Mouse (Mus musculus): ENCODE results near the gene Rcl1. TPM values are rescaled to one million over a fixed set of nuclear protein-coding genes. Genes with fewer than 3 reads are reported as not detected.

The Rcl1 gene
- polyA plus RNA-seq, 1 experiment from 2014 or later = 21.7 TPM

GRCm38 (mm10) chr19:29066981-29067471, 34.1 kb upstream of the Rcl1 start:
- Histone ChIP-seq H3K36me3 (no peaks in the 10 kb centered on the region), H3K27me3 (replicated peaks) (no peaks in the 10 kb centered on the region), H3K4me1 (replicated peaks) (peaks cover 17% of the 10 kb centered on the region), H3K4me2 (peak overlapping the region; percentile 60), H3K27ac (ENCODE audit: poor library complexity, severe bottlenecking) (peak overlapping the region; percentile 73), H3K9me3 (replicated peaks) (no peaks in the 10 kb centered on the region), H3K4me3 (peak overlapping the region; percentile 44), H3K9ac (peak overlapping the region; percentile 58)
- ATAC-seq (ENCODE audit: insufficient number of reproducible peaks, low FRiP score) = peak; percentile 90
- 6% methylated on average over 11 of the region's 11 CpGs for WGBS

DNA sequence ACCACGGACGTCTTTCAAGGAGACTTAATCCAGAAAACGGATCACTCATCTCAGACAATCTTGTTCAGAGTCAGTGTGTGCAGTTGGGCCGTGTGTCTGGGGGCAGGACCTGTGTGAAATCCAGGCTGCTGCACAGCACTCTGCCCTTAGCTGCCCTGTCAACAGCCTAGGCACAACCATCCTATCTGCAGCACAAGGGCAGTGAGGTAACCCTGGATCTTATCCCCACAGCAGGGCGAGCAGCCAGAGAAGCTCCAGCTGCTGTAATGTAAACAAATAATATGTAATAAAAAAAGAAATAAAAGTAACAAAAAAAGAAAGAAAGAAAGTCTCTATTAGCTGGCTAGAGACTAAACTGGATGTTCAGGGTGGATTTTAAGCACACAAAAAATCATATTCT, 32.0 kb upstream of the Rcl1 start:
- Histone ChIP-seq H3K4me1 (replicated peaks) (peaks cover 19% of the 10 kb centered on the region), H3K4me3 (no peak overlapping the region), H3K27ac (ENCODE audit: poor library complexity, severe bottlenecking) (no peak overlapping the region), H3K9ac (no peak overlapping the region), H3K9me3 (replicated peaks) (no peaks in the 10 kb centered on the region), H3K4me2 (peak overlapping the region; percentile 20; the same call in 1 of the 2 replicates), H3K27me3 (replicated peaks) (no peaks in the 10 kb centered on the region), H3K36me3 (no peaks in the 10 kb centered on the region)
- no peak for ATAC-seq (ENCODE audit: insufficient number of reproducible peaks, low FRiP score)
- 47% methylated on average over 5 of the region's 5 CpGs for WGBS

GRCm38 (mm10) chr19:29074802-29075201, 26.4 kb upstream of the Rcl1 start:
- peak overlapping the region; percentile 22 for H3K4me2 ChIP-seq
- H3K27ac ChIP-seq (ENCODE audit: poor library complexity, severe bottlenecking) = peak overlapping the region; percentile 79
- peak; percentile 73; the same call in 1 of the 2 replicates for ATAC-seq (ENCODE audit: insufficient number of reproducible peaks, low FRiP score)

GRCm38 (mm10) chr19:29088628-29089027, 12.5 kb upstream of the Rcl1 start:
- Histone ChIP-seq H3K4me3 (no peak overlapping the region), H3K9ac (no peak overlapping the region), H3K27me3 (replicated peaks) (no peaks in the 10 kb centered on the region), H3K36me3 (no peaks in the 10 kb centered on the region), H3K27ac (ENCODE audit: poor library complexity, severe bottlenecking) (no peak overlapping the region), H3K9me3 (replicated peaks) (peaks cover 1% of the 10 kb centered on the region; the same call in 1 of the 2 replicates), H3K4me1 (replicated peaks) (no peaks in the 10 kb centered on the region; the same call in 1 of the 2 replicates), H3K4me2 (no peak overlapping the region)
- 55% methylated on average over 6 of the region's 6 CpGs for WGBS
- no peak for ATAC-seq (ENCODE audit: insufficient number of reproducible peaks, low FRiP score)

More at GRCm38 (mm10) chr19:29074802-29075201, 26.4 kb upstream of the Rcl1 start:
- no peaks in the 10 kb centered on the region for H3K9me3 ChIP-seq (replicated peaks)
- no peaks in the 10 kb centered on the region for H3K36me3 ChIP-seq
- no peak overlapping the region for H3K4me3 ChIP-seq
- 23% methylated on average over 6 of the region's 6 CpGs for WGBS
- peak overlapping the region; percentile 50 for H3K9ac ChIP-seq
- no peaks in the 10 kb centered on the region for H3K27me3 ChIP-seq (replicated peaks)
- peaks cover 14% of the 10 kb centered on the region for H3K4me1 ChIP-seq (replicated peaks)

GRCm38 (mm10) chr19:29092194-29092593, 9.0 kb upstream of the Rcl1 start:
- no peaks in the 10 kb centered on the region for H3K27me3 ChIP-seq (replicated peaks)
- H3K9me3 ChIP-seq (replicated peaks) = no peaks in the 10 kb centered on the region
- no peaks in the 10 kb centered on the region for H3K36me3 ChIP-seq
- H3K4me2 ChIP-seq = no peak overlapping the region
- no peak overlapping the region for H3K9ac ChIP-seq
- no peak overlapping the region for H3K4me3 ChIP-seq
- H3K4me1 ChIP-seq (replicated peaks) = no peaks in the 10 kb centered on the region; the same call in 1 of the 2 replicates
- ATAC-seq (ENCODE audit: insufficient number of reproducible peaks, low FRiP score) = no peak
- no peak overlapping the region for H3K27ac ChIP-seq (ENCODE audit: poor library complexity, severe bottlenecking)

DNA sequence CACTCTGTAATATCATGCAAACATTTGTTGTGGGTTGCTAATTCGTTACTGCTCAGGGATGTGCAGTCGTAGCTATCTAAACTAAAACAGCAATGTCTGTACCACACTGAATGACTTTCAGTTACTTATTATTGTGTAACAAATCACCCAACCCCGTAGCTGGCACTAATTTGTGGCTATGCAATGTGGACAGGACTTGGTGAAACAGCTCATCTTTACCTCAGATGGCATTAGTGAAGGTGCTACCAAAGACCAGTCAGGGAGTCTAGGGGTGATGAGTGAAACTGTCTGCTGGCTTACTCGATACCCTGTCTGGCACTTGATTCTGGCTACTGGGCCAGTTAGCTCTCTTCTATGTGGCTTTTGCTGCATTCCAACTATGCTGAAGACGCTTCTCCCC, 2.1 kb upstream of the Rcl1 start:
- Histone ChIP-seq H3K9me3 (replicated peaks) (no peaks in the 10 kb centered on the region), H3K36me3 (no peaks in the 10 kb centered on the region), H3K4me2 (no peak overlapping the region), H3K9ac (no peak overlapping the region), H3K4me1 (replicated peaks) (peaks cover 12% of the 10 kb centered on the region), H3K4me3 (no peak overlapping the region), H3K27me3 (replicated peaks) (no peaks in the 10 kb centered on the region), H3K27ac (ENCODE audit: poor library complexity, severe bottlenecking) (no peak overlapping the region)
- no peak for ATAC-seq (ENCODE audit: insufficient number of reproducible peaks, low FRiP score)
- WGBS = 76% methylated on average over 5 of the region's 5 CpGs

DNA sequence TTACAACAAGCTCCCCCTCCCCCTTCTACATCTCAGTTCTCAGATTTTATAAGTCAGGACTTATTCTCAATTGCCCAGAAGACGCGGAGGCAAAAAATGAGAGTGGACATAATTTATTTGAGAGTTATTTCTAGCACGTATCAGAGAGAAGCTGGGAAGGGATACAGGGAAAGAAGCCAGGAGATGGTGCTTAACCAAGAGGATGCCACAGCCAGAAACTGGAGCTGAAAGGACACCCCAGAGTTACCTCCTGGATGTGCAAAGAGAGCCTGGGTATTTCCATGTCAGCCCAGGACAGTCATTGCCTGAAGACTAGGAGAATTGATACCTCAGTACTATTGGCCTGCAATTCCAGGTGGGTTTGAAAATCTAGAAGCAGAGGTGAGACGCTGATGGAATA, 1.6 kb upstream of the Rcl1 start:
- Histone ChIP-seq H3K4me2 (no peak overlapping the region), H3K9me3 (replicated peaks) (no peaks in the 10 kb centered on the region), H3K9ac (no peak overlapping the region), H3K27me3 (replicated peaks) (no peaks in the 10 kb centered on the region), H3K27ac (ENCODE audit: poor library complexity, severe bottlenecking) (no peak overlapping the region), H3K4me3 (no peak overlapping the region), H3K4me1 (replicated peaks) (peaks cover 12% of the 10 kb centered on the region), H3K36me3 (no peaks in the 10 kb centered on the region)
- no peak for ATAC-seq (ENCODE audit: insufficient number of reproducible peaks, low FRiP score)
- WGBS = 84% methylated on average over 4 of the region's 4 CpGs

GRCm38 (mm10) chr19:29100261-29100660, 914 bp upstream of the Rcl1 start:
- Histone ChIP-seq H3K4me2 (peak overlapping the region; percentile 89), H3K9me3 (replicated peaks) (no peaks in the 10 kb centered on the region), H3K4me3 (peak overlapping the region; percentile 92), H3K4me1 (replicated peaks) (peaks cover 12% of the 10 kb centered on the region), H3K36me3 (no peaks in the 10 kb centered on the region), H3K27ac (ENCODE audit: poor library complexity, severe bottlenecking) (peak overlapping the region; percentile 39; the same call in 1 of the 2 replicates), H3K9ac (peak overlapping the region; percentile 73), H3K27me3 (replicated peaks) (no peaks in the 10 kb centered on the region)
- WGBS = 28% methylated on average over 8 of the region's 8 CpGs
- no peak for ATAC-seq (ENCODE audit: insufficient number of reproducible peaks, low FRiP score)

DNA sequence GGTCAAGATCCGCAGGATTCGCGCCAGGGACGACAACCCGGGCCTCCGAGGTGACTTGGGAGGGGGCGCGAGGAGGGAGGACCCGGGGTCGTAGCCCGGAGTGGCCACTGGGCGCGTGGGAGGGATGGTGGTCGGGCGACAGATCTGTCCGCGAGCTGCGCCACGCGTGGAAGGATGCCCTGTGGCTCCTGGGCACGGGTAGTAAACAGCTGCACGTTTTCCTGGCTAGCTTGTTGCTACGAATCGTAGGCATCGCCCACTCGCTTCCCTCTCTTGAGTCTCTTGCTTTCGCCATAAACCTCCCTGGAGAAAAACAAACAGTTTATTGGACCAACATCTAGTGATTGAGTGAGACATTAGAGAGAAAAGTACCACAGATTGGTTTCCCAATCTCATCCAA, 416 bp downstream of the Rcl1 start:
- Histone ChIP-seq H3K27me3 (replicated peaks) (no peaks in the 10 kb centered on the region), H3K9me3 (replicated peaks) (no peaks in the 10 kb centered on the region), H3K36me3 (no peaks in the 10 kb centered on the region), H3K4me1 (replicated peaks) (peaks cover 12% of the 10 kb centered on the region), H3K9ac (peak overlapping the region; percentile 83), H3K4me2 (peak overlapping the region; percentile 89), H3K27ac (ENCODE audit: poor library complexity, severe bottlenecking) (no peak overlapping the region; the same call in 1 of the 2 replicates), H3K4me3 (peak overlapping the region; percentile 92)
- WGBS = under 1% methylated on average over 27 of the region's 27 CpGs
- peak; percentile 13; the same call in 1 of the 2 replicates for ATAC-seq (ENCODE audit: insufficient number of reproducible peaks, low FRiP score)

DNA sequence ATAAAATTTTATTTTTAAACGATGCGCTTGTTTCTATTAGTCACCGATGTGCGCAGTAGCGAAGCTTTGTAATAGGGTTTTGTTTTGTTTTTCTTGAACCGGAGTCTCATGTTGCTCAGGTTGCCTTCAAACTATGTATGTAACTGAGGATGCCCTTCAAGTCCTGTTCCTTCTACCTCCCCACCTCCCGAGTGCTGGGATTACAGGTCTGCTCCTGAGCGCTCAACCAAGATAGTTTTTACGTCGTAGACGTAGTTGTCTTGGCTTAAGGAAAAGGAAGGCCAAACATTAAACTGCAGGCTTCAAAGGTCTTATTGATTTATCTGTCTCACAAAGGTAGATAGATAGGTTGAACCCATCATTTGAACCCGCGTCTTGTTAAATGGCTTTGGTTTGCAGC, 923 bp downstream of the Rcl1 start:
- ATAC-seq (ENCODE audit: insufficient number of reproducible peaks, low FRiP score) = no peak
- Histone ChIP-seq H3K4me3 (peak overlapping the region; percentile 92), H3K27ac (ENCODE audit: poor library complexity, severe bottlenecking) (no peak overlapping the region), H3K4me1 (replicated peaks) (peaks cover 12% of the 10 kb centered on the region), H3K9me3 (replicated peaks) (no peaks in the 10 kb centered on the region), H3K9ac (peak overlapping the region; percentile 83), H3K4me2 (peak overlapping the region; percentile 89), H3K27me3 (replicated peaks) (no peaks in the 10 kb centered on the region), H3K36me3 (no peaks in the 10 kb centered on the region)
- WGBS = 12% methylated on average over 13 of the region's 13 CpGs

DNA sequence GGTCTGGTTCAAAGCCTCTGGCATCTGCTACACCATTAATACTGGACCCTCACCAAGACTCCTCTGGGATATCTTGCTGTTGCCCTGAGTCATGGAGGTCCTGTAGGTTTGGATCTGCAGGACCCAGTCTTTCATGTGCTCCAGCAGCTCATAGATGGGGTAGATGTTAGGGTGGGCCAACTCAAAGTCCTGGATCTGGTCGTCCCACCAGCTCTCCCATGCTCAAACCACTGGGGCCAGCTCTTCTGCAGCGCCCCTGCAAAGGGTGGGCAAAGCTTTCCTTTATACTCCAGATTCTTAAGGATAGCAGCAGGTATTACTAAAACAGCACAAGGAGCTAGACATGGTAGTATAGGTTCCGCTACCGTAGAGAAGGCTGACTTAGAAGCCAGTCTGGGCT, 4.6 kb downstream of the Rcl1 start:
- Histone ChIP-seq H3K27ac (ENCODE audit: poor library complexity, severe bottlenecking) (no peak overlapping the region), H3K27me3 (replicated peaks) (no peaks in the 10 kb centered on the region), H3K9ac (no peak overlapping the region), H3K4me2 (no peak overlapping the region), H3K9me3 (replicated peaks) (no peaks in the 10 kb centered on the region), H3K36me3 (no peaks in the 10 kb centered on the region), H3K4me1 (replicated peaks) (peaks cover 5% of the 10 kb centered on the region), H3K4me3 (no peak overlapping the region)
- no peak for ATAC-seq (ENCODE audit: insufficient number of reproducible peaks, low FRiP score)
- WGBS = 94% methylated on average over 4 of the region's 4 CpGs

GRCm38 (mm10) chr19:29106261-29106660, 5.1 kb downstream of the Rcl1 start:
- 88% methylated on average over 5 of the region's 5 CpGs for WGBS
- Histone ChIP-seq H3K27me3 (replicated peaks) (no peaks in the 10 kb centered on the region), H3K9me3 (replicated peaks) (no peaks in the 10 kb centered on the region), H3K4me2 (no peak overlapping the region), H3K27ac (ENCODE audit: poor library complexity, severe bottlenecking) (no peak overlapping the region), H3K36me3 (no peaks in the 10 kb centered on the region), H3K9ac (no peak overlapping the region), H3K4me3 (no peak overlapping the region), H3K4me1 (replicated peaks) (peaks cover 5% of the 10 kb centered on the region)
- no peak for ATAC-seq (ENCODE audit: insufficient number of reproducible peaks, low FRiP score)

Measured in heart, embryonic 12.5 days (tissue).